Mouse (Mus musculus) midbrain, embryonic 12.5 days (tissue): ENCODE results near the gene Dlg4. TPM values are rescaled to one million over a fixed set of nuclear protein-coding genes. Genes with fewer than 3 reads are reported as not detected.
"Not testable (repeated sequence)": the region's sequence is repeated elsewhere in the genome, so short reads cannot be mapped to it uniquely, and the experiment has no call there.

Experiments
- ATAC-seq: fragments of 200-750 bp; cut with Nextera tagmentation; 2 replicates; pipeline ENCODE4 v1.8.0; 2017; ENCODE audit warnings: low read depth, moderate TSS enrichment, moderate library complexity; ENCODE audit not compliant: low FRiP score
- H3K27ac ChIP-seq: fragments of 300-500 bp; sonication (generic); replicated peaks from 2 replicates; pipeline ENCODE4 v1.5.1; 2016; ENCODE audit warnings: mild to moderate bottlenecking
- H3K27me3 ChIP-seq: fragments of 300-500 bp; sonication (generic); 2 replicates; pipeline ENCODE4 v1.6.1; 2016; ENCODE audit warnings: mild to moderate bottlenecking
- H3K36me3 ChIP-seq: fragments of 300-500 bp; sonication (generic); 2 replicates; pipeline ENCODE4 v1.6.1; 2016
- H3K4me1 ChIP-seq: fragments of 300-500 bp; sonication (generic); 2 replicates; pipeline ENCODE4 v1.6.1; 2016
- H3K4me2 ChIP-seq: fragments of 300-500 bp; sonication (generic); replicated peaks from 2 replicates; pipeline ENCODE4 v1.6.1; 2016; ENCODE audit warnings: mild to moderate bottlenecking, moderate library complexity
- H3K4me3 ChIP-seq: fragments of 300-500 bp; sonication (generic); 2 replicates; pipeline ENCODE4 v1.5.1; 2016; ENCODE audit warnings: mild to moderate bottlenecking
- H3K9ac ChIP-seq: fragments of 300-500 bp; sonication (generic); replicated peaks from 2 replicates; pipeline ENCODE4 v1.6.1; 2016; ENCODE audit warnings: mild to moderate bottlenecking, moderate library complexity
- H3K9me3 ChIP-seq: fragments of 300-500 bp; sonication (generic); 2 replicates; pipeline ENCODE4 v1.6.1; 2016; ENCODE audit warnings: mild to moderate bottlenecking
- WGBS: fragments of 180-500 bp; shearing (Covaris S2); methylation state at CpG from one replicate; pipeline ENCODE4 v1.1.7; 2016; 5-methylcytosine and 5-hydroxymethylcytosine counted together
- polyA plus RNA-seq: library from polyadenylated mRNA; unstranded; fragments of >200 nt; fragmentation: Nextera tagmentation; extraction: Ambion mirVana; gene quantifications from 2 replicates; pipeline ENCODE4 v1.2.1, GENCODE M21; 2016

Dlg4 gene
- polyA plus RNA-seq, 1 experiment from 2014 or later, result 23.9 TPM

DNA sequence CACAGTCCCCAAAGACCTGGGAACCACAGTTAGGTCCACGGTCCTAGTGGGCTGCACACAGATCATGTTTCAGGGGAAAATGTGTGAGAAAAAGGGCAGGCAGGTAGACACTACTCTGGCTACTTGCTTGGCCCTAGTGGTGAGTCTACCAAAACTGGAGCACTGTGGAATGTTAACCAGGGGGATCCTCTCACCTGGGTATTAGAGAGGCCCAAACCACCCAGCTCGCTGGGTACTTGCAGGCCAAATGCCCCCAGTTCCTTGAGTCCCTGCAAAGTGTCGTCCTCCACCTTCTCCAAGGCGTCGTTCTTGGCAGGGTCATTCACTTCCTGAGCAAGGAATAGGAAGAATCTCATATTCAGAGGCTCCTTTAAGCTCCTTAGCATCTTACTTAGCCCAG, 2.7 kb upstream of the Dlg4 start:
- no peaks in the 10 kb centered on the region for H3K27me3 ChIP-seq
- no peak overlapping the region for H3K4me3 ChIP-seq
- 60% methylated on average over 5 of the region's 5 CpGs for WGBS
- H3K9me3 ChIP-seq, result no peaks in the 10 kb centered on the region
- ATAC-seq, result no peak
- 0 out of 2 replicates have a peak overlapping the region, but pooled peaks have one; percentile 74 for H3K9ac ChIP-seq
- no peak overlapping the region for H3K27ac ChIP-seq
- peaks cover 41% of the 10 kb centered on the region for H3K4me1 ChIP-seq
- peaks cover 48% of the 10 kb centered on the region for H3K36me3 ChIP-seq
- no peak overlapping the region for H3K4me2 ChIP-seq

DNA sequence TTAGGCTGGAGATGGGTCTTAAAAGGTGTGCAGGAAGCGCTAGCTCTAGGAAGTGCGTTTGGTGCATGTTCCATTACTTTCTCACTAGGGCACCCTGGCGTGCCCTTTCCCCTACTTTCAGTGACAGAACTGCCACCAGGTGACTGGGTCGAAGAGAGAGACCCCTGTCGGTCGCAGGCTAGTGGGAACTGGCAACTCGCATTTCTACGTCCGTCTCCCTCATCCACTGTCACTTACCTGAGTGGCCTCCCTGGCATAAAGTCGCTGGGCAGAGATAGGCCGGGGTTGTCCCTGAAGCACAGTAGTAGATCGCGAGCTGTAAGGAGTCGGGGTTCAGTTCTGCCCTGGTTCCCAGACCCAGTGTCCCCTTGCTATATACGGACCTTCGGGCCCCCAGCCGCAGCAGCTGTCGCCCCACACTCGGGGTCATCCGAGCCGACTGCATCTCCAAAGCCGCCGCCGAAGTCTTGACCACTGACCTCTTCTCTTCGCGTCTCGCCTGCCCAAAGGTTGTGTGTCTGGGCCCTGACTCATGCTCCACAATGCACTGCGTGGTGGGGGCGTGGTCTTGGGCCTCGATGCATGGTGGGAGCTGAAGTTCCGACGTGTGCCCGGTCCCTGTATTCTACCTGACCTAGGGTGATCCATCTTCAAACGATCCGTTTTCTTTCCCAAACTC, 1.7 kb upstream of the Dlg4 start, which contains the start of gene Acadvl:
Gene Acadvl (minus strand): TSS at position 532 of the 679 bp plus-strand sequence.
- H3K27me3 ChIP-seq, result no peaks in the 10 kb centered on the region
- H3K4me3 ChIP-seq, result peak within 1 kb of the TSS; percentile 52
- WGBS, result 1% methylated on average over 35 of the region's 35 CpGs
- peak within 1 kb of the TSS; percentile 74 for H3K9ac ChIP-seq
- peaks cover 38% of the 10 kb centered on the region for H3K36me3 ChIP-seq
- H3K4me1 ChIP-seq, result peaks cover 51% of the 10 kb centered on the region
- H3K27ac ChIP-seq, result peak within 1 kb of the TSS; percentile 70
- ATAC-seq, result peak; percentile 71
- H3K9me3 ChIP-seq, result no peaks in the 10 kb centered on the region
- peak within 1 kb of the TSS; percentile 79 for H3K4me2 ChIP-seq

- peaks cover 57% of the 10 kb centered on the region for H3K4me1 ChIP-seq
- no peak for ATAC-seq
- WGBS, result 70% methylated on average over 6 of the region's 6 CpGs
- no peaks in the 10 kb centered on the region for H3K27me3 ChIP-seq
- 0 out of 2 replicates have a peak overlapping the region, but pooled peaks have one; percentile 74 for H3K9ac ChIP-seq
- peak overlapping the region; percentile 79 for H3K4me2 ChIP-seq
- no peaks in the 10 kb centered on the region for H3K9me3 ChIP-seq
- peaks cover 32% of the 10 kb centered on the region for H3K36me3 ChIP-seq
- 0 out of 2 replicates have a peak overlapping the region, but pooled peaks have one; percentile 70 for H3K27ac ChIP-seq
- H3K4me3 ChIP-seq, result peak overlapping the region; percentile 52; the same call in 1 of the 2 replicates
These were observed 1.1 kb upstream of the Dlg4 start for GRCm38 (mm10) chr11:70015677-70016076.

- Histone ChIP-seq H3K36me3 (peaks cover 27% of the 10 kb centered on the region), H3K4me1 (peaks cover 57% of the 10 kb centered on the region)
- H3K9ac ChIP-seq, H3K27me3 ChIP-seq, H3K4me3 ChIP-seq, H3K9me3 ChIP-seq, H3K27ac ChIP-seq, H3K4me2 ChIP-seq, ATAC-seq: not testable (repeated sequence)
- WGBS, result 78% methylated on average over 2 of the region's 2 CpGs
These were observed 565 bp upstream of the Dlg4 start for GRCm38 (mm10) chr11:70016177-70016576.

DNA sequence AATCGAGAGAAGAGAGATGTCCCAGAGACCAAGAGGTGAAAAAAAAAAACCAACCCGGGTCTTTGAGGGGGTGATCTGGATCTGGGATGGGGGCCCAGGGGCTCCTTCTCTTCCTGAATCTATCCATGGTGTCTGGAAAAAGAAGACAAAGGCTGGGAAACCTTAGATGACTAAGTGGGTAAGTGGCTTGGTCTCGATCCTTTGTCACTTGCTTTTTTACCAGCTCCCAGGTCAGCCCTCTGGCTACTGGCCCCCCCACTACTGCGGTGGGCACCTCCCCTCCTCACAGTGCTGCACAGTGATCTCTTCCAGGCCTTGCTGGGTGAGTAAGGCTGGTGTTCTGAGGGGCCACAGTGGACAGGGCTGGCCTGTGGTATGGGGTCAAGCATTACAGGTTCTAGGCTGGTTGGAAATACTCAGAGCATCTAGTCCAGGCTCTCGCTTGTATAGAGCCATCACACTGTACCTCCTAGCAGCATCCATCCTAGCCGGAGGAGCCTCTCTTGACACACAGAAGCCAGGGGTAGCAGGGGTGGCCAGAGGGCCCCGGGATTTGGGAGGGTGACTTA, 541 bp downstream of the Dlg4 start:
- WGBS, result 32% methylated on average over 7 of the region's 7 CpGs

GRCm38 (mm10) chr11:70018131-70018990, 1.6 kb downstream of the Dlg4 start:
- peak overlapping the region; percentile 94 for H3K27ac ChIP-seq
- no peaks in the 10 kb centered on the region for H3K27me3 ChIP-seq
- peak overlapping the region; percentile 94 for H3K9ac ChIP-seq
- H3K36me3 ChIP-seq, result peaks cover 5% of the 10 kb centered on the region
- peaks cover 71% of the 10 kb centered on the region for H3K4me1 ChIP-seq
- H3K9me3 ChIP-seq, result no peaks in the 10 kb centered on the region
- no peak for ATAC-seq
- H3K4me2 ChIP-seq, result peak overlapping the region; percentile 91
- under 1% methylated on average over 24 of the region's 25 CpGs for WGBS
- H3K4me3 ChIP-seq, result peak overlapping the region; percentile 72

More for the DNA sequence above, 541 bp downstream of the Dlg4 start:
- H3K9me3 ChIP-seq, result no peaks in the 10 kb centered on the region
- H3K4me1 ChIP-seq, result peaks cover 61% of the 10 kb centered on the region
- peak overlapping the region; percentile 72 for H3K4me3 ChIP-seq
- ATAC-seq, result no peak
- H3K36me3 ChIP-seq, result peaks cover 16% of the 10 kb centered on the region
- H3K4me2 ChIP-seq, result peak overlapping the region; percentile 91
- H3K27ac ChIP-seq, result peak overlapping the region; percentile 94
- H3K9ac ChIP-seq, result peak overlapping the region; percentile 94
- H3K27me3 ChIP-seq, result no peaks in the 10 kb centered on the region

DNA sequence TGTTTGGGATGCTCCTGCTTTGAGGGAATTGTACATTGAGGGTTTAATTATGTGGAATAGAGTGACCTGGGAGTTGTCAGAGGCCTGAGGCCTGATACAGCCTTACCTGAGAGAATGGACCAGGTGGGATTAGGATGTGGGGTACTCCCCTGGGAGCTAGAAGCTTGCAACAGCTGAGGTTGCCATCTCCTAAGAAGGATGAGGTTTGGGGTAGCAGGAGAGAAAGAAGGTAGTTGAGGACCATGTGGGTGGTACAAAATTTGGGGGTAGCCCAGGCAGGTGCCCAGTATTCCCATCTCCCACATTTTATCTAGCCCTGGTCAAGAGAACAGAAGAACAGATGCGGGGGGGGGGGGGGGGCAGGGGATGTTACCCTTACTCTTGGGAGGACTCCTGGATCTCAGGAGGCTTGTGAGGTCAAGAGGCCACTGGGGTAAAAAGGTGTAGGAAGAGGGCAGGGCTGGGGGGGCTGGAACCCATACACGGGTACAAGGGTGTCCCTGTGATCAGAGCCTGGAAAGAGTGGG, 2.8 kb downstream of the Dlg4 start:
- Histone ChIP-seq H3K9ac (peak overlapping the region; percentile 94), H3K27me3 (no peaks in the 10 kb centered on the region), H3K36me3 (no peaks in the 10 kb centered on the region), H3K4me2 (peak overlapping the region; percentile 91), H3K4me3 (peak overlapping the region; percentile 72), H3K9me3 (no peaks in the 10 kb centered on the region), H3K27ac (peak overlapping the region; percentile 94), H3K4me1 (peaks cover 73% of the 10 kb centered on the region)
- WGBS, result 0% methylated on average over 1 of the region's 2 CpGs
- no peak for ATAC-seq

DNA sequence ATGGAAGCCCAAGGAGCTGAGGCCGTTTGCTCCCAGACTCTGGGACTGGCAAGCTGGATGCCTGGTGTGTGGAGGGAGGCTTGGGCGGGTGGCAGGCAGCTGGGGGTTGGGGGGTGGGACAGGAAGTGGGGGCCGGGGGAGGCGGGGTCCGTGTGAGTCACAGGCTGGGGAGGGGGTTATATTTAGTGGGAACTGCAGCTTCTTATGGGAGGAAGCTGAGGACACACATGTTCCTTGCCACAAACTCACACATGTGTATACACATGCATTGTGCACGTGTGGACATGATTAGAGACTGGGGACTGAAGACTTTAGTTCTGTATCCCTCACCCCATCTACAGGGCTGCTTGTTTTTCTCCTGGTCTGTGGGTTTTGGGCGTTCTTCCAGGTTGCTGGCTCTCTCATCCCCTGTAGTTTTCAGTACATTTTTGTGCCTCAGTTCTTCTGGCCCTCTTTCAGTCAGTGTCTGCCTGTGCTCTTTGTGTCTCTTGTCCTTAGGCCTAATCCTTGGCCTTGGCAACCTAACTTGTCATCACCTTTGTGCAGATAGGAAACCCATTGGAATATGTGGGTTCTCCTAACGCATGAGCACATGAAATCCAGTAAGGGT, 3.4 kb downstream of the Dlg4 start:
- Histone ChIP-seq H3K9me3 (no peaks in the 10 kb centered on the region), H3K4me3 (peak overlapping the region; percentile 72), H3K36me3 (no peaks in the 10 kb centered on the region), H3K9ac (peak overlapping the region; percentile 94), H3K4me1 (peaks cover 73% of the 10 kb centered on the region), H3K27ac (peak overlapping the region; percentile 94), H3K27me3 (no peaks in the 10 kb centered on the region), H3K4me2 (peak overlapping the region; percentile 91)
- no peak for ATAC-seq
- WGBS, result 6% methylated on average over 8 of the region's 8 CpGs

- no peaks in the 10 kb centered on the region for H3K9me3 ChIP-seq
- H3K27me3 ChIP-seq, result no peaks in the 10 kb centered on the region
- H3K27ac ChIP-seq, result peak overlapping the region; percentile 94
- 0% methylated on average over 8 of the region's 8 CpGs for WGBS
- peak; percentile 76 for ATAC-seq
- peak overlapping the region; percentile 43; the same call in 1 of the 2 replicates for H3K9ac ChIP-seq
- peak overlapping the region; percentile 91 for H3K4me2 ChIP-seq
- no peaks in the 10 kb centered on the region for H3K36me3 ChIP-seq
- H3K4me1 ChIP-seq, result peaks cover 74% of the 10 kb centered on the region
- peak overlapping the region; percentile 72 for H3K4me3 ChIP-seq
These were observed 4.1 kb downstream of the Dlg4 start for GRCm38 (mm10) chr11:70020731-70021263.

DNA sequence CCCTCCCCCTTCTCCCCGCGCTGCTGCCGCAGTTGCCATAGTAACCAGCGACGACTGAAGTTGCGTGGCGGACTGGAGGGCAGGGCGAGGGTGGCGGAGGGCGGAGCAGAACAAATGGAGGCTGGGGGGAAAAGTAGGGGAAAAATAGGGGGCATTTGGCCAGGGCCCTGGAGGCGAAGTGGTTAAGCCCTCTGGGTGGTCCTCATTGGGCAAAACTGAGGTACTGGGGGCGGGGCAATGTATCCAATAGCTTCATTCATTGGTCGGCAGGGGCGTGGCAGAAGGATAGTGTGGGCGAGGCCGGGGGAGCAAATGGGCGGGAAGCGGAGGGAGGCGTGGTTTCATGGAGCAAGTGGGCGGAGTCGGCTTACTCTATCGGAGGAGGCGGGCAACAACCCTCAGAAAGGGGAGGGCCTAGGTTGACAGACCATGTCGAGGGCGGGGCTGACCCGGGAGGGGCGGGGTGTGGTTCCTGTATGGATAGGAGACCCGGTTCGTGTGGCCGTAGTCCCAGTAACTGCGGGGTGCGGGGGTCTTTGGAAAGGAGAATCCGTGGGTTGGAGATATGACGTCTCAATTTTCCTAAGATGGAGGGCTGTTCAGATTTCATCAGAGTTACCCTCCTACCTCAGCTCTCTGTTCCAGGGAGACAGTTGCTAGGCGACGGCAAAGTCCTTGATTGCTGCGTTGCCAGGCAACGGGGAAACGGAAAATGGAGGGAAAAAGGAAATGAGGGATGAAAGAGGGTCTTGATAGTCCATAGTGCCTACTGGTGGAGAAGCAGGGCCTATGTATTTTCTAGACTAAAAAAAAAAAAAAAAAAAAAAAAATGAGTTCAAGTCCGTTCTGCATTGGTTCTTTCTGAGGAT, 4.8 kb downstream of the Dlg4 start:
- Histone ChIP-seq H3K9me3 (no peaks in the 10 kb centered on the region), H3K27me3 (no peaks in the 10 kb centered on the region), H3K27ac (peak overlapping the region; percentile 94), H3K36me3 (no peaks in the 10 kb centered on the region), H3K4me1 (peaks cover 81% of the 10 kb centered on the region), H3K4me3 (peak overlapping the region; percentile 72), H3K4me2 (peak overlapping the region; percentile 91), H3K9ac (peak overlapping the region; percentile 43; the same call in 1 of the 2 replicates)
- ATAC-seq, result peak; percentile 64
- 1% methylated on average over 35 of the region's 40 CpGs for WGBS
